Mouse (Mus musculus) spleen, embryonic (tissue): Measurements from ENCODE around the gene Col27a1.

Experiments used
- CTCF ChIA-PET: fragments of 350-600 bp; sonication (Branson Sonifier 250); formaldehyde crosslinking; loops from one replicate; lab custom pipeline; 2022; lab: Charles Lee

Gene Col27a1

GRCm38 (mm10) chr4:63368577-63368976, 154.8 kb downstream of the Col27a1 start:
- CTCF ChIA-PET: interaction anchor here (1.0 to 1.7 kb wide), 4 partner anchors 17 to 40 kb away, joined by 3 to 6 read pairs (median 4); no protein-coding TSS in a partner anchor

- CTCF ChIA-PET: no interaction called here
These were observed 157.1 kb downstream of the Col27a1 start for GRCm38 (mm10) chr4:63370897-63371296.

GRCm38 (mm10) chr4:63371890-63372289, 158.1 kb downstream of the Col27a1 start:
- CTCF ChIA-PET: no interaction called here

GRCm38 (mm10) chr4:63373404-63373803, 159.6 kb downstream of the Col27a1 start:
- CTCF ChIA-PET: interaction anchor here (0.6 kb wide), 1 partner anchor 34 kb away, joined by 3 read pairs; no protein-coding TSS in a partner anchor

GRCm38 (mm10) chr4:63374331-63374730, 160.5 kb downstream of the Col27a1 start:
- CTCF ChIA-PET: no interaction called here

- CTCF ChIA-PET: interaction anchor here (1.0 kb wide), 1 partner anchor 33 kb away, joined by 3 read pairs; no protein-coding TSS in a partner anchor
These were observed 161.6 kb downstream of the Col27a1 start for GRCm38 (mm10) chr4:63375367-63375766.

GRCm38 (mm10) chr4:63377483-63377882, 163.7 kb downstream of the Col27a1 start:
- CTCF ChIA-PET: interaction anchor here (0.7 to 1.2 kb wide), 2 partner anchors 32 to 169 kb away, joined by 3 read pairs; no protein-coding TSS in a partner anchor

GRCm38 (mm10) chr4:63382676-63383369, 169.0 kb downstream of the Col27a1 start:
- CTCF ChIA-PET: interaction anchor here (0.6 kb wide), 1 partner anchor 9 kb away, joined by 3 read pairs; no protein-coding TSS in a partner anchor

GRCm38 (mm10) chr4:63383474-63383873, 169.7 kb downstream of the Col27a1 start:
- CTCF ChIA-PET: interaction anchor here (0.6 kb wide), 1 partner anchor 9 kb away, joined by 3 read pairs; no protein-coding TSS in a partner anchor

- CTCF ChIA-PET: interaction anchor here (0.7 kb wide), 1 partner anchor 8 kb away, joined by 3 read pairs; no protein-coding TSS in a partner anchor
These were observed 170.5 kb downstream of the Col27a1 start for GRCm38 (mm10) chr4:63384262-63384661.
